7 mouse cellular contexts compared by ENCODE assay signal in genomic region chr10:37135951-37136751, GRCm38 (mm10). TPM values are rescaled to one million over a fixed set of nuclear protein-coding genes. Genes with fewer than 3 reads are reported as not detected.
DNase-seq lines count a peak whose midpoint lies in the region; ATAC-seq lines count a peak whose summit lies in the region.

No protein-coding gene starts in this region.

- H3K36me3 ChIP-seq in limb, embryonic 13.5 days: peaks cover 38% of the 10 kb centered on the region
- peaks cover 29% of the 10 kb centered on the region for H3K36me3 ChIP-seq in midbrain, embryonic 13.5 days

- H3K4me1 ChIP-seq in limb, embryonic 13.5 days: peaks cover 8% of the 10 kb centered on the region; the same call in 1 of the 2 replicates
- H3K4me1 ChIP-seq in midbrain, embryonic 13.5 days (replicated peaks): peaks cover 23% of the 10 kb centered on the region

- no peaks in the 10 kb centered on the region for H3K9me3 ChIP-seq in limb, embryonic 13.5 days
- H3K9me3 ChIP-seq in midbrain, embryonic 13.5 days: no peaks in the 10 kb centered on the region

- peak overlapping the region; percentile 68 for H3K4me2 ChIP-seq in limb, embryonic 13.5 days (replicated peaks)
- peak overlapping the region; percentile 60 for H3K4me2 ChIP-seq in midbrain, embryonic 13.5 days (replicated peaks)

- WGBS in limb, embryonic 13.5 days: under 1% methylated on average over 81 of the region's 99 CpGs
- WGBS in midbrain, embryonic 13.5 days: under 1% methylated on average over 73 of the region's 99 CpGs

- ATAC-seq in limb, embryonic 13.5 days (ENCODE audit: low FRiP score, low read depth): no peak
- ATAC-seq in midbrain, embryonic 13.5 days: no peak

- no peaks in the 10 kb centered on the region for H3K27me3 ChIP-seq in limb, embryonic 13.5 days
- H3K27me3 ChIP-seq in midbrain, embryonic 13.5 days: no peaks in the 10 kb centered on the region

- DNase-seq in adrenal gland, postnatal 10 days: peak; percentile 76
- DNase-seq in embryo, embryonic 10.5 days (ENCODE audit: low spot score): peak; percentile 47
- DNase-seq in heart, adult 11 months: peak; percentile 96
- DNase-seq in kidney, adult 11 months: peak; percentile 20
- peak; percentile 27 for DNase-seq in spleen, adult 12 weeks (ENCODE audit: low spot score)

- peak overlapping the region; percentile 100 for H3K9ac ChIP-seq in limb, embryonic 13.5 days
- peak overlapping the region; percentile 98 for H3K9ac ChIP-seq in midbrain, embryonic 13.5 days (replicated peaks)

- H3K27ac ChIP-seq in limb, embryonic 13.5 days: peak overlapping the region; percentile 100
- peak overlapping the region; percentile 98 for H3K27ac ChIP-seq in midbrain, embryonic 13.5 days

- peak overlapping the region; percentile 95 for H3K4me3 ChIP-seq in limb, embryonic 13.5 days
- H3K4me3 ChIP-seq in midbrain, embryonic 13.5 days (replicated peaks): peak overlapping the region; percentile 99

RNA-seq across cellular contexts. Expression of gene Marcks, which starts 2.6 kb away (rescaled TPM):
- total RNA-seq in adrenal gland, postnatal 10 days (2021): 100 to 1,000 TPM; 107 to 149 TPM
- 185 and 192 TPM in 2 replicates for polyA plus RNA-seq in limb, embryonic 13.5 days (2015; fragmentation: Nextera tagmentation; extraction: Ambion mirVana)
- 277 and 290 TPM in 2 replicates for polyA plus RNA-seq in midbrain, embryonic 13.5 days (2015; fragmentation: Nextera tagmentation; extraction: Ambion mirVana)

Comparison
In these comparisons a context has a peak if more than half of its experiments do, and no peak if none do; other contexts are left out.
1. DNase-seq: peak in every context shown above with its lines; median percentile 96 in heart, adult 11 months; 76 in adrenal gland, postnatal 10 days; 47 in embryo, embryonic 10.5 days; 27 in spleen, adult 12 weeks; 20 in kidney, adult 11 months.